Mouse (Mus musculus) layer of hippocampus, postnatal 25 days (tissue): ENCODE results near the gene Icam2. TPM values are rescaled to one million over a fixed set of nuclear protein-coding genes. Genes with fewer than 3 reads are reported as not detected.
"Not testable (repeated sequence)": the region's sequence is repeated elsewhere in the genome, so short reads cannot be mapped to it uniquely, and the experiment has no call there.

Experiments
- DNase-seq, 2 experiments: peaks; one replicate each; pipeline ENCODE4 v3.0.0; 2022; ENCODE audit warnings: mixed read lengths in 2 of 2, low spot score in 1 of 2; ENCODE audit errors: extremely low spot score in 1 of 2
- total RNA-seq, 2 experiments: library from RNA; stranded (reverse); gene quantifications; 2 replicates each; pipeline ENCODE4 v1.2.3; 2021

Gene Icam2
- total RNA-seq, 2 experiments from 2014 or later, result 2.8 to 3.3 TPM

- DNase-seq, result no peak
Observed at GRCm38 (mm10) chr11:106351253-106351652, 36.6 kb downstream of the Icam2 start.

DNA sequence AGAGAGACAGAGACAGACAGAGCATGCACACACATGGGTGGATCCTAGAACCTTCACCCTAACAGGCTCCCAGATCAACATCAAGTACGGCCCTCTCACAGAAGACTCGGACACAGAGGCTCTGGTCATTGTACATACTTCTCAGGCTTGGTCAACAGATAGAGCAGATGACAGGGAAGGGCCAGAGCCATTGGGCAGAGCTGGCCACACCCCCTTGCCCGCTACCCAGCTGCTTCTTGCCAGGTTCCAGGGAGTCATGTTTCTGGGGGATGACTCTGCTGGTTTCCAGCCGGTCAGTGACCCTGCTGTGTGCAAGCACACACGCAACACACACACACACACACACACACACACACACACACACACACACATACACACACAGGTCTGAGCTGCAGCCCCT is 37.0 kb downstream of the Icam2 start:
- no peak for DNase-seq

- no peak for DNase-seq
Observed at GRCm38 (mm10) chr11:106349772-106350171, 38.1 kb downstream of the Icam2 start.

DNA sequence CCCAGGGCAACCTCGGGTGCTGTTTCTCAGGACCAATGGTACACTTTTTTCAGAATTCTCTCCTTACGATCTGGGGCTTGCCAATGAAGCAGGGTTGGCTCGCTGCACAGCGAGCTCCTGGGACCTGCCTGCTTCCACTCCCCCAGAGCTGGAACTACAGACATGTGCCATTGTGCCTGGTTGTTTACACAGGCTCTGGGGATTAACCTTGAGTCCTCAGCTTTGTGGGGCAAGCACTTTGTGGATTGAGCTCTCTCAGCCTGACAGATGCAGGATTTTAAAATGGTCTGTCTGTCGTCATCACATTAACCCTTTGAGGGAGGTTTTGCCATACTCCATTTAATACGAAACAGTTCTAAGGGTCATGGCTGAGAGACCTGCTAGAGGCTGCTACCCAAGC is 43.0 kb downstream of the Icam2 start:
- no peak for DNase-seq

DNA sequence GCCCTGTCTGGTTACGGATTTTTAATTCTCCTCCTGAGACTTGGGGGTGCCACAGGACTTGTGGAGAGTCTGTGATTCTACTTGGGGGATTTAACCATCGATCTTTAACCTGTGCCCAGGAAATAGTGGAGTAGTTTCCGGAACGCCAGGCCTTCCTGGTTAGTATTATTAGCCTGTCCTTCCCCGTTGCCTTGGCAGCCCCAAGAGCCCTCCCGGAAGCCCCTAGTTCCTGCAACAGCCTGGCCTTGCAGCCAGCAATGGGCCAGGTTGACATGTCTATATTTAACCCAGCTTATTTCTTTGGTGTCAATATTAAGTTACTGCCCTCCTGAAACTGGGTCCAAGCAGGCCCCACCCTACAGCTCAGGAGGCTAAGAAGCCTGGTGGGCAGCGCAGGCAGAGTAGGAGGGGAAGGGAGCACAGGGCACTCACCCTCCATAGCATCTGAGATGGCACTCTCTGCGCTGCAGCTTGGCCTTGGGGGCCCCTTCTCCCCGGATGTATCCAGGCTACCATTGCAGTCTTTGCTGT is 46.8 kb downstream of the Icam2 start:
- no peak for DNase-seq

GRCm38 (mm10) chr11:106339323-106339722 is 48.6 kb downstream of the Icam2 start:
- not testable (repeated sequence) for DNase-seq

GRCm38 (mm10) chr11:106338870-106339269 is 49.0 kb downstream of the Icam2 start:
- no peak for DNase-seq

- no peak for DNase-seq
Observed at GRCm38 (mm10) chr11:106338029-106338428, 49.8 kb downstream of the Icam2 start.

DNA sequence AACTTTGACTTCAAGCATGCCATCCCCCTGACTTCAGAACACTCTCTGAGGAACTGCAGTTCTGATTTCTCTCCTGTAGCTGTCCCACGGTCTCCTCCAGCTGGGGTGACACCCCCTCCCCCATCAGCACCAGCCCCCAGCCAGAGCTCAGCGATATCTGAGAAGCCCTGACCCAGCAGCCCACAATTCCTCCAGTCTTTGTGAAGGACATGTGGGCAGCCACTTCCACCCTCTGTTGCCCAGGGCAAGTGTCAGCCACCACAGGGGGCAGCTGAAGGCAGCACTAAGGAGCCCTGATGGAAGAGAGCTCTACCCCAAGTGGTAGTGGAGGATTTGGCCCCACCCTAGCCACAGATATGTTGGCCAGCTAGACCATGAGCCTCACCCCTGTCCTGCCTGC is 53.8 kb downstream of the Icam2 start:
- no peak for DNase-seq

GRCm38 (mm10) chr11:106332458-106332857 is 55.4 kb downstream of the Icam2 start:
- no peak for DNase-seq

- peak in 1 of 2 experiments; percentile 13 for DNase-seq
Observed at GRCm38 (mm10) chr11:106329682-106330081, 58.2 kb downstream of the Icam2 start.

DNA sequence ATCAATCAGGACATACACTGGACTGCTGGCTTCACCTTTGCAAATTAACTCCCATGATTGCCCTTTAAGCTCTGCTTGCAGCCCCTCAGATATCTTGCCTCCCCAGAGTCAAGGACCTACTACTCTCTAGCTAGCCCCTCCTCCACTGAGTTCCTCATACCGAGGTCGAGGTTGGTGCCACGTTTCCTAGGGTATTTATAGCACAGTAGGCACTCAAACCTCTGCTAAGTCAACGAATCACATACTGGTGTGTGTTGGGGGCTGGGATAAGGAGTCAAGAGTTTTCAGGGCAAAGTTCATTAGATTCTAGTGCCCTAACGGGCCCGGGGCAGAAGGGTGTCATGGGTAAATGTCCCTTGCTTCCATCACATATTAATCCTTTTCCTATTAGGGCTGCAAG is 58.7 kb downstream of the Icam2 start:
- no peak for DNase-seq

DNA sequence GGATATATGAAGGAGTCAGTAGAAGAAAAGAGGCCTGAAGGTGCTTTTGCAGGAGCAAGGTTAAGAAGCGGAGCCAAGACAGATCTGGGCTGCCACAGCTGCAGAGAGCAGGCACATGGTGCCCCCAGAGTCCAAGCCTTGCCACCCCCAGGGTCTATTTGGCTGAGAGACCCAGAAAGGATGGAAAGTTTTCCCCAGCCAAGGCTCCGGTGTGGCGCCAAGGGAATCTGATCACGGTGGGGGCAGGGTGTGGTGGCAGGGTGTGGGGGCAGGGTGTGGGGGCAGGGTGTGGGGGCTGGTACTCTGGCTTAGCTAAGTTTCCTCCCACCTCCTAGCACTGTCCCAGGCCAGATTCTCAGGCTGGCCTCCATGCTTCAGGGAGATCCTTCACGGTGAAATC is 59.4 kb downstream of the Icam2 start:
- no peak for DNase-seq

Other genes with a start within 250 kb of the Icam2 start
- gene Gm10840, start 227.2 kb downstream of the Icam2 start, total RNA-seq, result not detected
- 100 to 1,000 TPM; 149 to 156 TPM for gene Limd2, start 227.2 kb downstream of the Icam2 start, total RNA-seq
- gene Strada, start 185.9 kb downstream of the Icam2 start, total RNA-seq, result 10 to 100 TPM; 27.1 to 33.4 TPM
- gene Ccdc47, start 171.7 kb downstream of the Icam2 start, total RNA-seq, result 10 to 100 TPM; 84.9 to 93.9 TPM
- 10 to 100 TPM; 64.5 to 74.1 TPM for gene Ddx42, start 171.1 kb downstream of the Icam2 start, total RNA-seq
- gene Ftsj3, start 132.0 kb downstream of the Icam2 start, total RNA-seq, result 10 to 100 TPM; 29.9 to 32.8 TPM
- gene Psmc5, start 131.9 kb downstream of the Icam2 start, total RNA-seq, result 100 to 1,000 TPM; 148 to 174 TPM
- 10 to 100 TPM; 24.7 to 26.1 TPM for gene Smarcd2, start 115.1 kb downstream of the Icam2 start, total RNA-seq
- gene Tcam1, start 111.4 kb downstream of the Icam2 start, total RNA-seq, result under 1 TPM; 0.19 to 0.22 TPM
- not detected for gene Gh, start 86.2 kb downstream of the Icam2 start, total RNA-seq
- gene Cd79b, start 73.3 kb downstream of the Icam2 start, total RNA-seq, result under 1 TPM in 1 of 2 experiments, not detected in 1; 0.31 TPM
- gene Scn4a, start 34.8 kb downstream of the Icam2 start, total RNA-seq, result under 1 TPM in 1 of 2 experiments, not detected in 1; 0.05 TPM
- gene Prr29, start 22.6 kb downstream of the Icam2 start, total RNA-seq, result not detected
- 1 to 10 TPM; 8.9 TPM for gene Ern1, start 99.8 kb upstream of the Icam2 start, total RNA-seq
- 100 to 1,000 TPM; 129 to 144 TPM for gene Tex2, start 225.3 kb upstream of the Icam2 start, total RNA-seq